Mouse (Mus musculus): ENCODE measurements around the gene Golph3. TPM values are rescaled to one million over a fixed set of nuclear protein-coding genes. Genes with fewer than 3 reads are reported as not detected.

Gene Golph3
- total and polyA plus RNA-seq, 3 experiments: 81.1 to 149 (median 99.2) TPM

- Histone ChIP-seq H3K27me3 (ENCODE audit: control insufficient read depth in 1 of 2, insufficient read depth in 2 of 2, low read length in 2 of 2) (no peaks in the 10 kb centered on the region), H3K9ac (ENCODE audit: control insufficient read depth, low read depth, low read length, poor library complexity, severe bottlenecking) (no peak overlapping the region), H3K4me3 (ENCODE audit: control insufficient read depth in 1 of 2, insufficient read depth in 1 of 2, low read depth in 2 of 2, low read length in 2 of 2) (no peak overlapping the region), H3K27ac (ENCODE audit: control insufficient read depth, low read depth, low read length) (no peak overlapping the region), H3K79me2 (ENCODE audit: control insufficient read depth, insufficient read depth, low read length, poor library complexity) (no peaks in the 10 kb centered on the region), H3K36me3 (ENCODE audit: control insufficient read depth in 1 of 2, insufficient read depth in 2 of 2, low read length in 2 of 2) (no peaks in the 10 kb centered on the region), H3K4me1 (ENCODE audit: control insufficient read depth in 1 of 2, insufficient read depth in 2 of 2, low read length in 2 of 2) (no peaks in the 10 kb centered on the region), H3K9me3 (replicated peaks; ENCODE audit: insufficient read depth, low read length) (no peaks in the 10 kb centered on the region)
- TF ChIP-seq SIN3A (IDR thresholded peaks at IDR 0.05; ENCODE audit: low read length) (no peak), CTCF (IDR thresholded peaks at IDR 0.05 in 2 of 3, conservative IDR thresholded peaks at IDR 0.05 in 1 of 3; ENCODE audit: control insufficient read depth in 1 of 3, insufficient read depth in 1 of 3, low read depth in 2 of 3, low read length in 3 of 3, poor library complexity in 1 of 3, severe bottlenecking in 1 of 3) (no peak), UBTF (IDR thresholded peaks at IDR 0.05; ENCODE audit: borderline replicate concordance, insufficient read depth, low read depth, low read length) (no peak), BHLHE40 (IDR thresholded peaks at IDR 0.05; ENCODE audit: borderline replicate concordance, low read depth, low read length) (no peak), EP300 (IDR thresholded peaks at IDR 0.05; ENCODE audit: low read depth in 1 of 2, low read length in 2 of 2) (no peak), ZKSCAN1 (IDR thresholded peaks at IDR 0.05; ENCODE audit: low read depth, low read length) (no peak), SMC3 (IDR thresholded peaks at IDR 0.05; ENCODE audit: low read depth, low read length) (no peak), ZNF384 (IDR thresholded peaks at IDR 0.05; ENCODE audit: low read depth, low read length) (no peak), POLR2A (IDR thresholded peaks at IDR 0.05; ENCODE audit: control insufficient read depth in 1 of 2, insufficient read depth in 1 of 2, low read depth in 1 of 2, low read length in 2 of 2, poor library complexity in 1 of 2) (no peak)
- no peak for DNase-seq (ENCODE audit: low read depth, low spot score)
Measured at GRCm38 (mm10) chr15:12298231-12298737, 23.0 kb upstream of the Golph3 start.

- peak; percentile 58 for DNase-seq (ENCODE audit: low read depth, low spot score)
- no peak overlapping the region for H3K27ac ChIP-seq (ENCODE audit: control insufficient read depth, low read depth, low read length)
- peaks cover 0 to 10% of the 10 kb centered on the region in 2 experiments; a peak in 2 of 4 replicates for H3K36me3 ChIP-seq (ENCODE audit: control insufficient read depth in 1 of 2, insufficient read depth in 2 of 2, low read length in 2 of 2)
- TF ChIP-seq MYC (IDR thresholded peaks at IDR 0.05; ENCODE audit: low read depth, low read length) (no peak), POLR2AphosphoS5 (IDR thresholded peaks at IDR 0.05; ENCODE audit: borderline replicate concordance, low read depth, low read length) (no peak), ETS1 (IDR thresholded peaks at IDR 0.05; ENCODE audit: low read depth, low read length) (no peak), BHLHE40 (IDR thresholded peaks at IDR 0.05; ENCODE audit: borderline replicate concordance, low read depth, low read length) (no peak), MAFK (IDR thresholded peaks at IDR 0.05; ENCODE audit: borderline replicate concordance, low read depth, low read length) (no peak), ZKSCAN1 (IDR thresholded peaks at IDR 0.05; ENCODE audit: low read depth, low read length) (no peak), ZMIZ1 (IDR thresholded peaks at IDR 0.05; ENCODE audit: low read depth, low read length) (no peak), SMC3 (IDR thresholded peaks at IDR 0.05; ENCODE audit: low read depth, low read length) (no peak), CHD2 (IDR thresholded peaks at IDR 0.05; ENCODE audit: low read length) (no peak), USF2 (IDR thresholded peaks at IDR 0.05; ENCODE audit: borderline replicate concordance in 1 of 2, insufficient read depth in 1 of 2, low read depth in 1 of 2, low read length in 2 of 2) (no peak), TCF12 (IDR thresholded peaks at IDR 0.05; ENCODE audit: low read depth, low read length) (no peak), E2F4 (IDR thresholded peaks at IDR 0.05; ENCODE audit: borderline replicate concordance, low read depth, low read length) (no peak), HCFC1 (IDR thresholded peaks at IDR 0.05; ENCODE audit: low read depth, low read length) (no peak), USF1 (IDR thresholded peaks at IDR 0.05; ENCODE audit: low read depth, low read length) (no peak), KAT2A (conservative IDR thresholded peaks at IDR 0.05; ENCODE audit: low read depth, low read length) (no peak), ZC3H11A (IDR thresholded peaks at IDR 0.05; ENCODE audit: low read depth, low read length) (no peak), MYB (IDR thresholded peaks at IDR 0.05; ENCODE audit: low read depth, low read length) (no peak)
- H3K27me3 ChIP-seq (ENCODE audit: control insufficient read depth in 1 of 2, insufficient read depth in 2 of 2, low read length in 2 of 2): no peaks in the 10 kb centered on the region
- H3K4me3 ChIP-seq (ENCODE audit: control insufficient read depth in 1 of 2, insufficient read depth in 1 of 2, low read depth in 2 of 2, low read length in 2 of 2): no peak overlapping the region
- peaks cover 7 to 8% of the 10 kb centered on the region in 2 experiments for H3K4me1 ChIP-seq (ENCODE audit: control insufficient read depth in 1 of 2, insufficient read depth in 2 of 2, low read length in 2 of 2)
- no peaks in the 10 kb centered on the region for H3K9me3 ChIP-seq (replicated peaks; ENCODE audit: insufficient read depth, low read length)
- no peak overlapping the region for H3K9ac ChIP-seq (ENCODE audit: control insufficient read depth, low read depth, low read length, poor library complexity, severe bottlenecking)
- no peaks in the 10 kb centered on the region for H3K79me2 ChIP-seq (ENCODE audit: control insufficient read depth, insufficient read depth, low read length, poor library complexity)
Measured at GRCm38 (mm10) chr15:12301771-12302170, 19.5 kb upstream of the Golph3 start.

All from MEL (cell line).